Mouse (Mus musculus) adrenal gland, postnatal 4 days (tissue): ENCODE results near the gene Pdcd5. TPM values are rescaled to one million over a fixed set of nuclear protein-coding genes. Genes with fewer than 3 reads are reported as not detected.

ENCODE experiments used
- DNase-seq, 2 experiments: peaks; one replicate each; pipeline ENCODE4 v3.0.0; 2021 to 2022; ENCODE audit warnings: low spot score in 2 of 2, mixed read lengths in 2 of 2
- long read RNA-seq, 2 experiments: library from polyadenylated mRNA; stranded (forward); transcript quantifications; one replicate each; pipeline ENCODE4 v2.0.0; 2021
- total RNA-seq, 2 experiments: library from RNA; stranded (reverse); gene quantifications; 2 replicates each; pipeline ENCODE4 v1.2.3; 2021

Pdcd5 gene
- total RNA-seq: 100 to 1,000 TPM; 104 to 117 TPM
- long read RNA-seq, experiment 1, transcript Pdcd5-201 (6 exons, 684 nt): major isoform, 103 of 138 reads
- long read RNA-seq, experiment 1, transcript Pdcd5-203 (3 exons, 474 nt): minor isoform, 7 of 138 reads
- long read RNA-seq, experiment 1, transcript Pdcd5-207 (2 exons, 602 nt): minor isoform, 10 of 138 reads
- long read RNA-seq, experiment 1, partial matches to known transcripts: 8 of 138 reads
- long read RNA-seq, experiment 1, other reads (novel, unspliced or antisense): 10 of 138 reads
- long read RNA-seq, experiment 2, transcript Pdcd5-207 (2 exons, 602 nt): minor isoform, 11 of 98 reads
- long read RNA-seq, experiment 2, transcript Pdcd5-201 (6 exons, 684 nt): major isoform, 64 of 98 reads
- long read RNA-seq, experiment 2, partial matches to known transcripts: 11 of 98 reads
- long read RNA-seq, experiment 2, other reads (novel, unspliced or antisense): 7 of 98 reads

- peak; percentile 94 to 96 for DNase-seq
These were observed at the start of gene Pdcd5 for GRCm38 (mm10) chr7:35647101-35647698. Gene Pdcd5 (minus strand): TSS chr7:35647521.

GRCm38 (mm10) chr7:35692641-35693040 lies 45.3 kb upstream of the Pdcd5 start:
- DNase-seq: no peak

GRCm38 (mm10) chr7:35692117-35692516 lies 44.8 kb upstream of the Pdcd5 start:
- no peak for DNase-seq

- no peak for DNase-seq
These were observed 41.5 kb upstream of the Pdcd5 start for GRCm38 (mm10) chr7:35688781-35689349.

- no peak for DNase-seq
These were observed 41.0 kb upstream of the Pdcd5 start for GRCm38 (mm10) chr7:35688276-35688675.

- no peak for DNase-seq
These were observed 39.9 kb upstream of the Pdcd5 start for GRCm38 (mm10) chr7:35687229-35687628.

GRCm38 (mm10) chr7:35686756-35687155 lies 39.4 kb upstream of the Pdcd5 start:
- peak in 1 of 2 experiments; percentile 33 for DNase-seq

GRCm38 (mm10) chr7:35686216-35686615 lies 38.9 kb upstream of the Pdcd5 start:
- DNase-seq: no peak

- DNase-seq: no peak
These were observed 36.2 kb upstream of the Pdcd5 start for GRCm38 (mm10) chr7:35683409-35684122.

GRCm38 (mm10) chr7:35681559-35681958 lies 34.2 kb upstream of the Pdcd5 start:
- DNase-seq: no peak

GRCm38 (mm10) chr7:35678976-35679375 lies 31.7 kb upstream of the Pdcd5 start:
- no peak for DNase-seq

GRCm38 (mm10) chr7:35668066-35669041 lies 21.0 kb upstream of the Pdcd5 start:
- no peak for DNase-seq

GRCm38 (mm10) chr7:35663790-35664376 lies 16.6 kb upstream of the Pdcd5 start:
- DNase-seq: no peak

- no peak for DNase-seq
These were observed 11.9 kb upstream of the Pdcd5 start for GRCm38 (mm10) chr7:35659173-35659572.

- DNase-seq: no peak
These were observed 10.5 kb upstream of the Pdcd5 start for GRCm38 (mm10) chr7:35657829-35658228.

- no peak for DNase-seq
These were observed 4.4 kb upstream of the Pdcd5 start for GRCm38 (mm10) chr7:35651583-35652270.

GRCm38 (mm10) chr7:35650716-35651410 lies 3.5 kb upstream of the Pdcd5 start:
- DNase-seq: no peak

- DNase-seq: peak in 1 of 2 experiments; percentile 37
These were observed 1.8 kb upstream of the Pdcd5 start for GRCm38 (mm10) chr7:35649071-35649470.
